Mouse (Mus musculus): ENCODE measurements around the gene Cmtm2b.

The Cmtm2b gene

GRCm38 (mm10) chr8:104341678-104342077 lies 19.6 kb downstream of the Cmtm2b start:
- in situ Hi-C loops (cut with MboI, MseI), result loop anchor here in 1 of 2 experiments (5.0 to 10.0 kb wide), 3 partner anchors 94 to 233 kb away; partner anchors contain the start of genes Dync1li2 and Tk2

GRCm38 (mm10) chr8:104342426-104342825 lies 20.4 kb downstream of the Cmtm2b start:
- in situ Hi-C loops (cut with MboI, MseI), result loop anchor here in 1 of 2 experiments (5.0 to 10.0 kb wide), 3 partner anchors 95 to 232 kb away; partner anchors contain the start of genes Dync1li2 and Tk2

- in situ Hi-C loops (cut with MboI, MseI), result loop anchor here in 1 of 2 experiments (5.0 to 10.0 kb wide), 3 partner anchors 97 to 231 kb away; partner anchors contain the start of genes Dync1li2 and Tk2
Measured at GRCm38 (mm10) chr8:104343957-104344356, 21.9 kb downstream of the Cmtm2b start.

GRCm38 (mm10) chr8:104344622-104345021 lies 22.6 kb downstream of the Cmtm2b start:
- in situ Hi-C loops (cut with MboI, MseI), result loop anchor here in 1 of 2 experiments (5.0 to 10.0 kb wide), 3 partner anchors 97 to 230 kb away; partner anchors contain the start of genes Dync1li2 and Tk2

GRCm38 (mm10) chr8:104346706-104347105 lies 24.7 kb downstream of the Cmtm2b start:
- in situ Hi-C loops (cut with MboI, MseI), result loop anchor here in 1 of 2 experiments (10.0 kb wide), 1 partner anchor 228 kb away; no protein-coding TSS in a partner anchor

- in situ Hi-C loops (cut with MboI, MseI), result loop anchor here in 1 of 2 experiments (10.0 kb wide), 1 partner anchor 226 kb away; no protein-coding TSS in a partner anchor
Measured at GRCm38 (mm10) chr8:104348971-104349370, 26.9 kb downstream of the Cmtm2b start.

GRCm38 (mm10) chr8:104350047-104350446 lies 28.0 kb downstream of the Cmtm2b start:
- in situ Hi-C loops (cut with MboI, MseI), result loop anchor here (5.0 kb wide), 2 partner anchors 42 to 57 kb away; no protein-coding TSS in a partner anchor

GRCm38 (mm10) chr8:104353186-104353585 lies 31.2 kb downstream of the Cmtm2b start:
- in situ Hi-C loops (cut with MboI, MseI), result loop anchor here (5.0 kb wide), 2 partner anchors 39 to 54 kb away; no protein-coding TSS in a partner anchor

GRCm38 (mm10) chr8:104354504-104354903 lies 32.5 kb downstream of the Cmtm2b start:
- in situ Hi-C loops (cut with MboI, MseI), result loop anchor here (5.0 kb wide), 2 partner anchors 38 to 53 kb away; no protein-coding TSS in a partner anchor

GRCm38 (mm10) chr8:104358637-104359036 lies 36.6 kb downstream of the Cmtm2b start:
- in situ Hi-C loops (cut with MboI, MseI), result no loop called here

GRCm38 (mm10) chr8:104359778-104360456 lies 37.9 kb downstream of the Cmtm2b start:
- in situ Hi-C loops (cut with MboI, MseI), result no loop called here

- in situ Hi-C loops (cut with MboI, MseI), result no loop called here
Measured at GRCm38 (mm10) chr8:104365695-104366094, 43.7 kb downstream of the Cmtm2b start.

GRCm38 (mm10) chr8:104367398-104367797 lies 45.4 kb downstream of the Cmtm2b start:
- in situ Hi-C loops (cut with MboI, MseI), result no loop called here

- in situ Hi-C loops (cut with MboI, MseI), result no loop called here
Measured at GRCm38 (mm10) chr8:104369591-104369990, 47.6 kb downstream of the Cmtm2b start.

- in situ Hi-C loops (cut with MboI, MseI), result no loop called here
Measured at GRCm38 (mm10) chr8:104370071-104370470, 48.0 kb downstream of the Cmtm2b start.

GRCm38 (mm10) chr8:104371121-104371520 lies 49.1 kb downstream of the Cmtm2b start:
- in situ Hi-C loops (cut with MboI, MseI), result no loop called here

- in situ Hi-C loops (cut with MboI, MseI), result no loop called here
Measured at GRCm38 (mm10) chr8:104373779-104374178, 51.7 kb downstream of the Cmtm2b start.

GRCm38 (mm10) chr8:104374269-104374668 lies 52.2 kb downstream of the Cmtm2b start:
- in situ Hi-C loops (cut with MboI, MseI), result no loop called here

GRCm38 (mm10) chr8:104374864-104375846 lies 53.1 kb downstream of the Cmtm2b start:
- in situ Hi-C loops (cut with MboI, MseI), result no loop called here

- in situ Hi-C loops (cut with MboI, MseI), result no loop called here
Measured at GRCm38 (mm10) chr8:104375959-104376358, 53.9 kb downstream of the Cmtm2b start.

GRCm38 (mm10) chr8:104376669-104377068 lies 54.6 kb downstream of the Cmtm2b start:
- in situ Hi-C loops (cut with MboI, MseI), result no loop called here

Measured in T-helper 17 cell (primary cell).